Mouse (Mus musculus): ENCODE data around the gene Galnt11. TPM values are rescaled to one million over a fixed set of nuclear protein-coding genes. Genes with fewer than 3 reads are reported as not detected.
A peak's percentile ranks its signal among the peaks of the same experiment; 100 is the strongest.

Galnt11 gene
- polyA plus RNA-seq, 1 experiment: 42.2 TPM

DNA sequence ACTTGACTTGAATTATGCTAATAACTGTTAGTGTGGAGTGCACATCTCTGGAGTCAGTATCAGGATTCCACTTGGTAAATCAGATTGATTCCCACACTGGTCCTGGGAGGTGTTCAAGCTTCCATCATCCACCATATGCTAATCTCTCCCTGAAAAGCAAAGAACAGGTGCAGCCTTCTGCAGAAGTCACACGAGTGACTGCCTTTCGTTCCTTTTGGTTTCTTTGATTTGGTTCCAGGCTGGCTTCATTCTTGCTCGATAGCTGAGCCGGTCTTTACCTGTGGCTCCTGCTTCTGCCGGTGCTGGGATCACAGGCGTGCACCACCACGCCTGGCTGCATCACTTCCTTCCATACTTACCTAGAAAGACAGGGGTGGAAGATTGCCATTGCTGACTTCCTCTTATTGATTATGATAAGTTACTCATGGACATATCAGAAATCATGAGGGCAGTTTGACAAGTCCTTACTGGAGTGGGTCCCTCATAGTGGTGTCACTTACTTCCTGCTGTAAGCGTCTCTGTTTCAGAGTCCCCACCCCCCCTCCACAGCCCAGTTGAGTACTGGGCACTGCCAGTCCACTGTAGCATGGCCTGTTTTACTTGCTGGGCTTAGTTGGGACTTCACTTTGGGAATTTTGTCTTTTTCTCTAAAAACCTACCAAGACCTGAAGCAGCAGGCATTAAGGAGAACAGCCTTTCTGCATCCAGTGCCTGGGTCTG, 31.3 kb downstream of the Galnt11 start:
- DNase-seq (ENCODE audit: extremely low spot score in 1 of 2, low spot score in 1 of 2): no peak

DNA sequence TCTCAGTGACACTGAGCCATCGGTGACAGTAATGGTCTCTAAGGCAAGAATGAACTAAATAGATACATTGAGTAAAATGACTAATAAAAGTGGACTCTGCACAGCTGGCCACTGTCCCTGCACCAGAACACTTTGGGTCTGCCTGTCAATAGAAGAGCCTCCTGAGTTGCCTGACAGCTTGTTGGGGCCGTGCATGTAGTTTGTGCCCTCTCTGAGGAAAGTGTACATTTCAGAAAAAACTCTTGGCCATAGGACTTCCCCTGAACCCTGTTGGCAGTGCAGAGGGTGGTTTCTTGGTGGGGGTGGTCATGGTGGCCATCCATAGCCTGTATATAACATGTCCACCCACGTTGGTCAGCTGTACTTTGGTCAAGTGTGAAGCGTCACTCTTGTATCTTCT, 32.8 kb downstream of the Galnt11 start:
- DNase-seq (ENCODE audit: extremely low spot score in 1 of 2, low spot score in 1 of 2): no peak

DNA sequence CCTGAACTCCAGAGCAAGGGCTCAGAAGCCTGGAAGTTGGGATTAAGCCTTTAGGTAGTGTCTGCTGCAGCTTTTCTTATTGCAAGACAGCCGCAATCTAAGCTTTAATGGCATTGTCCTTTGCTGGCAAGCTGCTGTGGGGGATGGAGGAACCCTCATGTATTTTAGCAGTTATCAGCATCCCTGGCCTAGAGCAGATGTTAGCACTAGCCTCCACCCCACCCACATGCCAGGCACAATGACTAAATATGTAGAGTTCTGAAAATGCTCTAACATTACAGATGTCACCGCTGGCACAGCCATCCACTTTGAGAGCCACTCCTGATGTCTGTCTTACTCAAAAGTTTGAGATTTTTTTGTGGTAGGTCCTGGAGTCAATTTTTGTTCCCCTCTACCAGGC, 35.0 kb downstream of the Galnt11 start:
- DNase-seq (ENCODE audit: extremely low spot score in 1 of 2, low spot score in 1 of 2): peak; percentile 59 to 73

DNA sequence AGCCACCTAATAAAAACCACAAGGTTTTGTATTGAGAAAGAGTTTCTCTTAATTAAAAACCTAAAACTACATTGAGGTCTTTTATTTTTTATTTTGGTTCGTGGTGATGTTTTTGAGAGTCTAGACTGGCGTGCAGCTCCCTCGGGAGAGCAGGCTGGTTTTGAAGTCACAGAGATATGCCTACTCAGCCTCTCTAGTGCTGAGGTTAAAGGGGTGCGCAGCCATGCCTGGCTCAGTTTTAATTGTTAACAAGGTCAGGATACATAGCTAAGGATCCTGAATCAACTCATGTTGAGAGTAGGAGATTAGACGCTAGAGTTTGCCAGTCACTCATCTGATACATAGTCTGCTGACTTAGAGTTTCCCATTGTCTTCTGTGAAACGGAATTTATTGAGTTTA, 39.7 kb downstream of the Galnt11 start:
- no peak for DNase-seq (ENCODE audit: extremely low spot score in 1 of 2, low spot score in 1 of 2)

DNA sequence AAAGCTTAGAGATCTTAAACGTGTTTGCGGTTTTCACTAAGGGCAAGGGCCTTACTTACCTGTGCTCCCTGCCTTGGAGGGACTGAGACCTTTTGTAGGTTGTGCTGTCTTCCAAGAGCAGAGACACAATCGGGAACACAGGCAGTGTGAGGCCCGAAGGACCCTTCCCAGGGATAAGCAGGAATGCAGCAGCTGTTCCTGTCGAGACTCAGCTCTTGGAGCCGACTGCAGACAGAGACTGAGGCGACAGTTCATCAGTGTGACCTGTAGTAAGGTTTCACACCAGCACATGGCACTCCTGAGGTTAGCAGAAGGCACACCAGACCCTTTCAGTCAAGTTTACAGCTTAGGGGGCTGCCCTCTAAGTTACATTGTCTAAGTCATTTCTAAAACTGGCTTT, 40.6 kb downstream of the Galnt11 start:
- DNase-seq (ENCODE audit: extremely low spot score in 1 of 2, low spot score in 1 of 2): no peak

DNA sequence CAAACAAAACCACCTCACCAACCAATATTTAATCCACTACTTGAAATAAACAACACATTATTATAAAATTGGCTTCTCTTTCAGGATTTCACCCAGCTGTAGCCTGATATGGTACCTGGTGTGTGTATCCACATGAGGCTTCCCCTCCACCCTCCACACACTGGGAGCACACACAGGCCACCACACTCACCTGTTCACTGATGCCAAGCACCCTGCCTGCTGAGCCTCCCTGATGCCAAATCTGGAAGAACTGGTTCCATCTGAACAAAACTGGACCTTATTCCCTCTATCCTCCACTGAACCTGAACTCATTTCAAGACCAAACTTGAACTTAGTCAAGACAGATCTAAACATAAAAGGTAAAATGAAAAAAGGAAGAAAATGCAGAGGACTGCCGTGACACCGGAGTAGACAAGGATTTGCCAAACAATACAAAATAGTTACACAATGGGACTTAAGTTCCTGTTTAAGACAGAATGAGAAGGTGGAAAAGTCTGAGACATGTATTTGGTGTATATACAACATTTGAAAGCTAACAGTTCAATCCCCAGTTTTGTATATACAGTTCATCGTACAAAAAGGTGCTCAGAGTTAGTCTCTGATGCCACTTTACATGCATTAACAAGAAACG, 46.7 kb downstream of the Galnt11 start:
- DNase-seq (ENCODE audit: extremely low spot score in 1 of 2, low spot score in 1 of 2): no peak

DNA sequence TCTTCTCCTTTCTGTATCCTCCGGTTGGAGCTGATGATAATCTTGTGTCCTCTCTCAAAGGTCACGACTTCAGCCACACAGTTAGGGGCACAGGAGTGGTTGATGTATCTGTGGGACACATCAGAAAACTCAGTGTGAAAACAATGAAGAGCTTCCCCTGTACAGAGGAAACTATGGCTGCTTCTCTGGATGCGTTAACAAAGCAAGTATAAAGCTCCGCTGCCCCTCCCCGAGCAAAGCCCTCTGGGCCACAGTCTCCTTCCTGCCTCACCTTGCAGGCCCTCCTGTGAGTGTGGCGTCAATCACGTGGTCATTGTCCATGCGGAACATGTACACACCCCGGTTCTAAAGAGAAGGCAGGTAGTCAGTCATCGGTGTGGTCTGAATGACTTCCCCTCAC, 53.9 kb downstream of the Galnt11 start:
- no peak for DNase-seq (ENCODE audit: extremely low spot score in 1 of 2, low spot score in 1 of 2)

DNA sequence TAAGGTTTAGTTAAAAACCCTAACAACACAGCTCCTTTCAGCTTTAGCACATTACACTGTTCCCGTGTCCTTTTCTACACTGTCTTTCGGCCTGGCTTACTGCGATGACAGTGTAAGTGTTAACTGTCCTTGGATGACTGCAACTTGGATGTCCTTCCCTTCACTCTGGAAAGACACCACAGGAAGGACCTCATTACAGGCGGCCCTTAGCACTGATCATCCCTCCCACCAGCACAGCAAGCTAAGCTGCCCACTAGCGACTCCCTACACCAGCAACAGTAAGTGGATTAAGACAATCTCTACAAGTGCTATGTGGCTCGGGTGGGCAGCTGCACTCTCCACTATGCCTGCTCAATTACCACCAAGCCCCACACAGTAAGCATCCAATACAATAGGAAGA, 54.7 kb downstream of the Galnt11 start:
- no peak for DNase-seq (ENCODE audit: extremely low spot score in 1 of 2, low spot score in 1 of 2)

DNA sequence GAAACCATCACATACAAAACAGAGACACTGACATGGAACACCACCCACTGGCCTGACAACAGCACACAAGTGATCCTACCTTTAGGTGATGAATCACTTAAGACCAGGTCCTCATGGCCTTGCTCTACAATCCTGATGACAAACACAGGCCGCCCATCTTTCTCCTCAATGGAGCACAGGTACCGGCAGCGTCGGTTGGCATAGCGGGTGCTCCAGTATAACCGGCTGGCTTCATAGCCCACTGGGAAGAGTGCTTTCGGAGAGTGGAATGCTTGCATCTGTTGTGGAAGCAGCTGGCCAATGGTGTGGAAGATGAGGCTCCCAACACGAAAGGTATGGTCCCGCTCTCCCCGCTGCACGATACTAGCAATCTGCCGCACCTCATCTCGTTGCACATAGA, 62.3 kb downstream of the Galnt11 start:
- DNase-seq (ENCODE audit: extremely low spot score in 1 of 2, low spot score in 1 of 2): no peak

DNA sequence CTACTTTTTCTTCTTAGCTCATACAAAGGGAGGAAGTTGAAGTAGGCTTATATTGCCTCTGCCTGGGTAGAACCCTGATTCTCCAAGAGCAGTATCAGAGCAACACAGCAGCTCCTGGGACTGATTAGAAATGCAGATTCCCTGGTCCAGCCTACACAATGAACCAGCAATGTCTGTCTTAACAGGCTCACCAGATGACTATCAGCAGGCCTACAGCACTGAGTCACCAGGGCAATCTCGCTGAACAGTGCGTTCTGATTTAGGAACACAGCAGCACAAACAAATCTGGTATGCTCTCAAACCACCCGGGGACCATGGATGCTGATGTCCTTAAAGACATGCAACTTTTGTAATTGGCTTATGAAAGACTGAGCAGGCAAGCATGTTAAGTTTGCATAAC, 75.1 kb downstream of the Galnt11 start:
- peak; percentile 28 to 45 for DNase-seq (ENCODE audit: extremely low spot score in 1 of 2, low spot score in 1 of 2)

DNA sequence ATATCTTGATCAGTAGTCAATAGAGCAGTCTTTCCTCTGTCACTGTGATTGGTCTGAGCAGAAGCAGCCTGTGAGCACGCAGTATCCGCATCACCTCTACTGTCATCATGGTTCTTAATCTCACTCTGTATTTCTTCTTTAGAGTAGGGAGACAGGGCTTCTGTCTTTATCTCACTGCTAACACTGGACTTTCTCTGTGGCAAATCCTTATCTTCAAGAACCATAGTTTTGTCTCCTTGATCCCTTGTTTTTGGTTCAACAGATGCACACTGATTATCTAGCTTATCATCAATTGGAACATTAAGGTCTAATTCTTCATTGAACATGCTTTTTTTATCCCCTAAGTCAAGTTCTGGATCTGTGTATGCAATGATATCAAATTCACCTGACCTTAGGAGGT, 88.5 kb downstream of the Galnt11 start:
- DNase-seq (ENCODE audit: extremely low spot score in 1 of 2, low spot score in 1 of 2): no peak

DNA sequence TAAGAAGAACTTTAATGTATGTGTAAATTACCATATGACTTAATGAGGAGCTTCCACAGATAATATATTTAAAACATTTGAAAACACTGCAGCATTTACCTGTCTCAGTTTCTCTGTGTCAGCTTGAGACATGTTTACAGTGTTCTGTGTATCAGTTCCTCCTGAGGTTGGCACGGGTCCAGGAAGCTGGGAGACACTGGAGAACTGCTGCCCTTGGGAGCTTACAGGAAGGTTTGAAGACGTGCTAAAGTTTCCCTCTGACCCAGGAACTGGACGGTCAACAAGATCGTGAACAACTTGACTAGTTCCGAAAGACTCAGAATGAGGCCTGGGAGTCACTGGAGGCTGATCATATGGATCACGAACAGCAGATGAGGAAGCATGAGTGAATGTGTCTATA, 92.2 kb downstream of the Galnt11 start:
- DNase-seq (ENCODE audit: extremely low spot score in 1 of 2, low spot score in 1 of 2): peak in 1 of 2 experiments; percentile 19

Other genes with a start within 250 kb of the Galnt11 start
- 109 and 121 TPM in 2 replicates for gene Prkag2, start 121.3 kb upstream of the Galnt11 start, polyA plus RNA-seq (2012; rRNA removed)
- not detected in 2 replicates for gene Galntl5, start 40.4 kb upstream of the Galnt11 start, polyA plus RNA-seq (2012; rRNA removed)
- not detected in 2 replicates for gene E130116L18Rik, start 1.2 kb downstream of the Galnt11 start, polyA plus RNA-seq (2012; rRNA removed)

Measured in frontal cortex, adult 2 months (tissue).